Mouse (Mus musculus) limb, embryonic 14.5 days (tissue): ENCODE results near the gene Cgnl1. TPM values are rescaled to one million over a fixed set of nuclear protein-coding genes. Genes with fewer than 3 reads are reported as not detected.
A peak's percentile ranks its signal among the peaks of the same experiment; 100 is the strongest.

Source experiments
- ATAC-seq: fragments of 200-750 bp; cut with Nextera tagmentation; 2 replicates; pipeline ENCODE4 v1.8.0; 2017; ENCODE audit warnings: low read depth, moderate number of reproducible peaks, moderate TSS enrichment; ENCODE audit not compliant: low FRiP score
- DNase-seq: peaks from one replicate; pipeline ENCODE4 v3.0.0-alpha.2; 2015; ENCODE audit warnings: low spot score
- H3K27ac ChIP-seq: fragments of 300-500 bp; sonication (generic); replicated peaks from 2 replicates; pipeline ENCODE4 v1.5.1; 2014; ENCODE audit warnings: low read depth, mild to moderate bottlenecking, low read length, moderate library complexity, mixed read lengths
- H3K27me3 ChIP-seq: fragments of 300-500 bp; sonication (generic); 2 replicates; pipeline ENCODE4 v1.6.1; 2014; ENCODE audit warnings: low read length, mixed read lengths; ENCODE audit not compliant: control insufficient read depth, insufficient read depth
- H3K36me3 ChIP-seq: fragments of 300-500 bp; sonication (generic); 2 replicates; pipeline ENCODE4 v1.6.1; 2014; ENCODE audit warnings: mild to moderate bottlenecking, low read length, moderate library complexity, mixed read lengths; ENCODE audit not compliant: control insufficient read depth, insufficient read depth
- H3K4me1 ChIP-seq: fragments of 300-500 bp; sonication (generic); 2 replicates; pipeline ENCODE4 v1.6.1; 2014; ENCODE audit warnings: antibody characterized with exemption, low read length, mixed read lengths; ENCODE audit not compliant: control insufficient read depth, insufficient read depth
- H3K4me2 ChIP-seq: fragments of 300-500 bp; sonication (generic); replicated peaks from 2 replicates; pipeline ENCODE4 v1.6.1; 2014; ENCODE audit warnings: low read depth, mild to moderate bottlenecking, low read length, moderate library complexity; ENCODE audit not compliant: severe bottlenecking
- H3K4me3 ChIP-seq: fragments of 300-500 bp; sonication (generic); replicated peaks from 2 replicates; pipeline ENCODE4 v1.5.1; 2014; ENCODE audit warnings: low read length
- H3K9ac ChIP-seq: fragments of 300-500 bp; sonication (generic); 2 replicates; pipeline ENCODE4 v1.6.1; 2014; ENCODE audit warnings: mild to moderate bottlenecking, low read depth, low read length, moderate library complexity; ENCODE audit not compliant: severe bottlenecking
- H3K9me3 ChIP-seq: fragments of 300-500 bp; sonication (generic); 2 replicates; pipeline ENCODE4 v1.6.1; 2016; ENCODE audit warnings: low read length; ENCODE audit not compliant: control insufficient read depth
- POLR2A ChIP-seq: fragments of 200-500 bp; IDR thresholded peaks from 2 replicates; pipeline ENCODE4 v1.8.0; 2012; ENCODE audit warnings: inconsistent platforms, mild to moderate bottlenecking, moderate library complexity, borderline replicate concordance; ENCODE audit not compliant: insufficient read depth, insufficient read length; ENCODE audit errors: extremely low read depth
- WGBS: fragments of 180-500 bp; shearing (Covaris S2); extraction: QIAGEN DNeasy Blood & Tissue Kit; methylation state at CpG from one replicate; pipeline ENCODE4 v1.1.7; 2014; 5-methylcytosine and 5-hydroxymethylcytosine counted together
- polyA plus RNA-seq, 2 experiments: library from polyadenylated mRNA; depleted of rRNA in 1 of 2; stranded (reverse) in 1 of 2; unstranded in 1 of 2; fragments of >200 nt; fragmentation: Nextera tagmentation in 1 of 2; extraction: Ambion mirVana in 1 of 2; gene quantifications; 2 replicates each; pipeline versions ENCODE4 v1.2.1 to v1.2.3; 2012 to 2014

Gene Cgnl1
- polyA plus RNA-seq, 2 experiments = 12.8 to 14.3 TPM

DNA sequence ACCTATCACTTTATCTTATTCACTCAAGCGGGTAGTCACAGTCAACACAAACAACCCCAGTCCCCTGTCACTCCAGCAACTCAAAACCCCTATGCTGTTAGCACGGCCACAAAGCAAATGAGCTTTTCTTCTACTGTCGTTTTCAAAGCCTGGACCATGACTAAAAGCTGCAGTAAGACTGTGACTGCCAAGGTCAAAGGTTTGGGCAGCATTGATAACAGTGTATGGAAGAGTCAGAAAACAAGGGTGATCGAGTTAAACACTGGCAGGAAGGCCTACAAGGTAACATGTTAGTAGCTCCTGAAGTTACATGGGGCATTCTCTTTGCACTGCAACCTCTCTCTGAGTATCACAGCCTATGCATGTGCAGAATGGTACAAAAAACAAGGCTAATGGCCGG lies 111.7 kb downstream of the Cgnl1 start:
- DNase-seq = no peak
- no peak for TF ChIP-seq POLR2A
- no peaks in the 10 kb centered on the region for H3K36me3 ChIP-seq
- no peak overlapping the region for H3K27ac ChIP-seq
- no peak overlapping the region for H3K9ac ChIP-seq
- 0 out of 2 replicates have a peak, but pooled peaks cover 3% of the 10 kb centered on the region for H3K9me3 ChIP-seq
- no peaks in the 10 kb centered on the region for H3K27me3 ChIP-seq
- H3K4me1 ChIP-seq = peaks cover 11% of the 10 kb centered on the region
- 75% methylated on average over 5 of the region's 5 CpGs for WGBS
- ATAC-seq = no peak
- H3K4me2 ChIP-seq = no peak overlapping the region
- no peak overlapping the region for H3K4me3 ChIP-seq

GRCm38 (mm10) chr9:71657199-71657598 lies 114.2 kb downstream of the Cgnl1 start:
- Histone ChIP-seq H3K4me1 (peaks cover 7% of the 10 kb centered on the region), H3K36me3 (no peaks in the 10 kb centered on the region), H3K27me3 (no peaks in the 10 kb centered on the region), H3K27ac (no peak overlapping the region), H3K9me3 (0 out of 2 replicates have a peak, but pooled peaks cover 3% of the 10 kb centered on the region), H3K9ac (no peak overlapping the region), H3K4me2 (no peak overlapping the region), H3K4me3 (no peak overlapping the region)
- whole genome bisulfite sequencing = 95% methylated on average over 1 of the region's 1 CpGs
- TF ChIP-seq POLR2A = no peak
- no peak for ATAC-seq
- no peak for DNase-seq

DNA sequence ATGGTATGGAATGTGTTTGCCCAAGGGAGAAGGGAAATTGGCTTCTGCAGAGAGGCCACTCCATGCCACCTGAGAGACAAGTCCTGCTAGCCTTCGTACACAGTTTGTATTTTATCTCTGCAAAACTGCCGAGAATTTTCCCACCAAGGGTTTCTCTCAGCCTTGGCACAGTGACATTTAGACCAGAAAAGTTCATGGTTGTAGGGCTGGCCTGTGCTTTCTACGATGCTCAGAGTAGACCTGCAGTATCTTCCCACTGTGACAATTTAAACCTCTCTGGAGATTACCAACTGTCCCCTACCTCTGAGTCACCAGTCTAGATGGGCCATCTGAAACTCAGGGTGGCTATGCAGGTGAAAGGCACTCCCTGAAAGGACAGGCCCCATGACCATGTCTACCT lies 116.5 kb downstream of the Cgnl1 start:
- H3K4me2 ChIP-seq = no peak overlapping the region
- TF ChIP-seq POLR2A = no peak
- H3K27ac ChIP-seq = no peak overlapping the region
- H3K4me3 ChIP-seq = no peak overlapping the region
- DNase-seq (no peak), ATAC-seq (no peak)
- H3K9ac ChIP-seq = no peak overlapping the region
- H3K36me3 ChIP-seq = 0 out of 2 replicates have a peak, but pooled peaks cover 8% of the 10 kb centered on the region
- no peaks in the 10 kb centered on the region for H3K27me3 ChIP-seq
- H3K4me1 ChIP-seq = peaks cover 2% of the 10 kb centered on the region; the same call in 1 of the 2 replicates
- 0 out of 2 replicates have a peak, but pooled peaks cover 3% of the 10 kb centered on the region for H3K9me3 ChIP-seq
- 75% methylated on average over 3 of the region's 3 CpGs for WGBS

GRCm38 (mm10) chr9:71646115-71646514 lies 125.3 kb downstream of the Cgnl1 start:
- peaks cover 5% of the 10 kb centered on the region; the same call in 1 of the 2 replicates for H3K9me3 ChIP-seq
- no peaks in the 10 kb centered on the region for H3K4me1 ChIP-seq
- no peak overlapping the region for H3K9ac ChIP-seq
- 30% methylated on average over 6 of the region's 6 CpGs for WGBS
- peak; percentile 87 for DNase-seq
- TF ChIP-seq POLR2A = no peak
- no peak overlapping the region for H3K4me2 ChIP-seq
- no peak overlapping the region for H3K27ac ChIP-seq
- H3K27me3 ChIP-seq = no peaks in the 10 kb centered on the region
- H3K4me3 ChIP-seq = no peak overlapping the region
- 0 out of 2 replicates have a peak, but pooled peaks cover 4% of the 10 kb centered on the region for H3K36me3 ChIP-seq
- ATAC-seq = no peak

DNA sequence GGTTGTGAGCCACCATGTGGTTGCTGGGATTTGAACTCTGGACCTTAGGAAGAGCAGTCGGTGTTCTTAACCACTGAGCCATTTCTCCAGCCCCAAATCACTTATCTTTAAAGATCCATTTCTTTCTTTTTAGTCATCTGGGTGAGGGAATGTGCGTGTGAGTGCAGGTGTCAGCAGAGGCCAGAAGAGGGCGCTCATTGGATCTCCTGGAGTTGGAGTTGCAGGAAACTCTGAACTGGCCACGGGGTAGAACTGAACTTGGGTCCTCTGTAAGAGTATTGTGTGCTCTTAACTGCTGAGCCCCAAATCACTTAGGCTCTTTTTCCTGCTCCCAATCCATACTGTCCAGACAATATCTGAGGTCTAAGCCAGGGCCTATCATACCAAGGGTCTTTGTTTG lies 127.8 kb downstream of the Cgnl1 start:
- DNase-seq = no peak
- Histone ChIP-seq H3K36me3 (no peaks in the 10 kb centered on the region), H3K9me3 (peaks cover 5% of the 10 kb centered on the region; the same call in 1 of the 2 replicates), H3K4me3 (no peak overlapping the region), H3K9ac (no peak overlapping the region), H3K4me2 (no peak overlapping the region), H3K4me1 (no peaks in the 10 kb centered on the region), H3K27me3 (no peaks in the 10 kb centered on the region), H3K27ac (no peak overlapping the region)
- no peak for ATAC-seq
- no peak for TF ChIP-seq POLR2A
- WGBS = 93% methylated on average over 4 of the region's 4 CpGs

DNA sequence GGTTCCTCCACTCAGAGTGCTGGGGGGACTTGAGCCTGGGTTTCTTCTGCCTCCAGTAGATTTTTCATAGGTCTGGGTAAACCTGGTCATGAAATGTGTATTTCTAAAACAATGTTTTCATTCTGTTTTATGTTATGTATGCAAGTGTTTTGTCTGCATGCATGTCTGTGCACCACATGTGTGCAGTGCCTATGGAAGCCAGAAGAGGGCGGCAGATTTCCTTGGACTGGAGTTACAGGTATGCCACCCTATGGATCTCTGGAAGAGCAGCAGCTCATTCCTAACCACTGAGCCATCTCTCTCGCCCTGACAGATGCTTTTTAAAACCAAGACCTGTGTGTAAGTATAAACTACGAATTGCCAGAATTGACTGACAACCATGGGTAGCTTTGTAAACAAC lies 129.1 kb downstream of the Cgnl1 start:
- Histone ChIP-seq H3K9me3 (peaks cover 5% of the 10 kb centered on the region; the same call in 1 of the 2 replicates), H3K27ac (no peak overlapping the region), H3K4me2 (no peak overlapping the region), H3K4me1 (no peaks in the 10 kb centered on the region), H3K36me3 (no peaks in the 10 kb centered on the region), H3K27me3 (no peaks in the 10 kb centered on the region), H3K4me3 (no peak overlapping the region), H3K9ac (no peak overlapping the region)
- WGBS = 90% methylated on average over 3 of the region's 3 CpGs
- ATAC-seq (no peak), DNase-seq (no peak)
- TF ChIP-seq POLR2A = no peak
